Mouse (Mus musculus) liver, postnatal 0 days (tissue): ENCODE data around the gene Ttc34.

ENCODE experiments used
- CTCF ChIP-seq: sonication (generic); IDR thresholded peaks from 2 replicates; pipeline ENCODE4 v1.5.1; 2016; ENCODE audit warnings: antibody characterized with exemption, low read depth
- EP300 ChIP-seq: IDR thresholded peaks from 2 replicates; pipeline ENCODE4 v1.6.1; 2016; ENCODE audit warnings: antibody characterized with exemption, low read depth, mild to moderate bottlenecking

DNA sequence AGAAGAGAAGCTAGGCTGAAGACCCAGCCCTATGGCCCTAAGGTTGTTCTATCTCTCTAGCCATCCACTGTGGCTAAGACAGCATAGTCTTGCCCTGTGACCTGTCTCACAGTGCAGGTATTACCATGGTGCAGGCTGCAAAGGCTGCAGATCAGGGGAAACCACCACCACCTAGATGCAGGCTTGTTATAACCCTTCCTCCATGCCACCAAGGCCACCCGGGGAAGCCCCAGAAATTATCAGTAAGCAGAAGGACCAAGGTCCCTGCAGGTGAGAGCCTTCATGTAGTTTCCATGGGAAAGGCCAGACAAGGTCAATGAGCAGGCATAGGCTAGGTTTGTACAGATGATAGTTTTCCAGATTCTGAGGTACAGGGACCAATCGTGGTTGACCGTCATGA lies 76.6 kb downstream of the Ttc34 start:
- TF ChIP-seq CTCF, result no peak
- TF ChIP-seq EP300, result no peak
